Mouse (Mus musculus) olfactory bulb, adult 2 months (tissue): Measurements from ENCODE around the gene Rsrc1. TPM values are rescaled to one million over a fixed set of nuclear protein-coding genes. Genes with fewer than 3 reads are reported as not detected.
"Not testable (repeated sequence)": the region's sequence is repeated elsewhere in the genome, so short reads cannot be mapped to it uniquely, and the experiment has no call there.

ENCODE experiments used
- H3K27ac ChIP-seq: fragments of 200-500 bp; 2 replicates; pipeline ENCODE4 v1.5.1; 2012; ENCODE audit warnings: low read depth, low read length; ENCODE audit not compliant: insufficient read depth
- H3K4me1 ChIP-seq: fragments of 200-500 bp; 2 replicates; pipeline ENCODE4 v1.6.1; 2012; ENCODE audit warnings: low read length; ENCODE audit not compliant: control insufficient read depth, insufficient read depth
- H3K4me3 ChIP-seq: fragments of 200-500 bp; 2 replicates; pipeline ENCODE4 v1.5.1; 2012; ENCODE audit warnings: mild to moderate bottlenecking, low read depth, low read length, moderate library complexity; ENCODE audit not compliant: insufficient read depth
- CTCF ChIP-seq: fragments of 200-500 bp; IDR thresholded peaks from 2 replicates; pipeline ENCODE4 v1.5.1; 2012; ENCODE audit warnings: low read depth, mild to moderate bottlenecking, low read length, moderate library complexity; ENCODE audit not compliant: insufficient read depth
- POLR2A ChIP-seq: fragments of 200-500 bp; IDR thresholded peaks from 2 replicates; pipeline ENCODE4 v1.6.1; 2012; ENCODE audit warnings: mild to moderate bottlenecking, low read depth, low read length, moderate library complexity; ENCODE audit not compliant: insufficient read depth
- WGBS: fragments of 180-500 bp; shearing (Covaris S2); methylation state at CpG from one replicate; pipeline ENCODE4 v1.1.7; 2018; 5-methylcytosine and 5-hydroxymethylcytosine counted together
- polyA plus RNA-seq: library from polyadenylated mRNA; stranded (reverse); fragments of >200 nt; gene quantifications from 2 replicates; pipeline ENCODE4 v1.2.4, GENCODE M21; 2012; ENCODE audit warnings: low replicate concordance; ENCODE audit not compliant: missing spikeins, insufficient read depth, insufficient read length

Gene Rsrc1
- polyA plus RNA-seq, 1 experiment: not detected

- H3K4me3 ChIP-seq: no peak overlapping the region
- 45% methylated on average over 3 of the region's 3 CpGs for WGBS
- no peak overlapping the region for H3K27ac ChIP-seq
- H3K4me1 ChIP-seq: no peaks in the 10 kb centered on the region
- TF ChIP-seq POLR2A: no peak
- TF ChIP-seq CTCF: no peak
Observed at GRCm38 (mm10) chr3:67197179-67197578, 216.0 kb downstream of the Rsrc1 start.

GRCm38 (mm10) chr3:67213047-67213457, 231.9 kb downstream of the Rsrc1 start:
- Histone ChIP-seq H3K4me1 (no peaks in the 10 kb centered on the region), H3K4me3 (no peak overlapping the region), H3K27ac (no peak overlapping the region)
- TF ChIP-seq CTCF (no peak), POLR2A (no peak)
- WGBS: 9% methylated on average over 1 of the region's 1 CpGs

DNA sequence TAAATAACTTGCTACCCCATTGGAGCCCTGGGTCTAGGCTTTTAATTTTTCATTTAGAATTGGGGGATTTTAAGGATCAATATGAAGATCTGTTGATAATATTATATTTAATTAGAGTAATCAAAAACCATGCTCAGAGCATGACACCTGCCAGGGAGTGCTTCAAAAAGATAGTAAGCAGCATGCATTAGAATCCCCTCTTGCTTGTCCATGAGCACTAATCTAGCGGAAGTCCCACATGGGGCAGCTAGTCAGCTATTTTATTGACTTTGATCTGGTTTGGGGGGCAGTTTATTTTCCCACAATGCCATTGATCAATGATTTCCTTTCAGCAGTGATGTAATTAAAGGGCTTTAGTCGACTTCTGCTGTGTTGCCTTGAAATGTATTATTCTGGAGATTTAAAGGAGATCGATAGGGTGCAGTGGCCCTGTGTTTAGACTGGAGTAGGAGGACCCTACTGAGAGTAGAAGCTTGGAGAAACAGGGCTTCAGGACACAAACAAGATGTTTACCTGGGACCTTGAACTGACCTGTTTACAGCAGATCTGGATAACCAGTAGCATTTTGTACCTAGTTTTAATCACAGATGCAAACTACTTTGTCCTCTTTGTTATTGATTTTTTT, 251.5 kb downstream of the Rsrc1 start:
- WGBS: 54% methylated on average over 3 of the region's 3 CpGs
- H3K4me3 ChIP-seq: no peak overlapping the region
- TF ChIP-seq CTCF: no peak
- TF ChIP-seq POLR2A: no peak
- no peak overlapping the region for H3K27ac ChIP-seq
- no peaks in the 10 kb centered on the region for H3K4me1 ChIP-seq

DNA sequence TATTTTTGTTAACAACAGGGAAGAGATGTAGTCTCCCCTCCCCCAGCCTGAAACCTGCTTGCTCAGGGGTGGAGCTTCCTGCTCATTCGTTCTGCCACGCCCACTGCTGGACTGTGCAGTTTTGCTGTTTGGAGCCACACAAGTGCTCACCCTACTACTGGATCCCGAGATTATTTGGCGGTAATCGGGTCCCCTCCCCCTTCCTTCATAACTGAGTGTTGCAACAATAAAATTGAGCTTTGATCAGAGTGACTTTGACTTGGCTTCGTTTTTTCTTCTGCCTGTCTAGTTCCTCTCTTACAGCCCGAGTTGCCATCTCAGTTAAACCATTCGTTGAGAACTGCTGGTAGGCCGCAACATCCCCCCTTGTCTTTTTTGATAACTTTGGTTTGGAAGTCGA, 261.3 kb downstream of the Rsrc1 start:
- not testable (repeated sequence) for H3K4me1 ChIP-seq, H3K4me3 ChIP-seq, H3K27ac ChIP-seq
- 93% methylated on average over 10 of the region's 10 CpGs for WGBS

GRCm38 (mm10) chr3:67267448-67267847, 286.3 kb downstream of the Rsrc1 start:
- no peak overlapping the region for H3K4me3 ChIP-seq
- H3K4me1 ChIP-seq: no peaks in the 10 kb centered on the region
- 68% methylated on average over 3 of the region's 3 CpGs for WGBS
- no peak overlapping the region for H3K27ac ChIP-seq
- TF ChIP-seq POLR2A (no peak), CTCF (no peak)

- no peak for TF ChIP-seq CTCF
- no peak for TF ChIP-seq POLR2A
- 93% methylated on average over 4 of the region's 4 CpGs for WGBS
- H3K27ac ChIP-seq: no peak overlapping the region
- no peak overlapping the region for H3K4me3 ChIP-seq
- H3K4me1 ChIP-seq: no peaks in the 10 kb centered on the region
Observed at GRCm38 (mm10) chr3:67279781-67280180, 298.6 kb downstream of the Rsrc1 start.

DNA sequence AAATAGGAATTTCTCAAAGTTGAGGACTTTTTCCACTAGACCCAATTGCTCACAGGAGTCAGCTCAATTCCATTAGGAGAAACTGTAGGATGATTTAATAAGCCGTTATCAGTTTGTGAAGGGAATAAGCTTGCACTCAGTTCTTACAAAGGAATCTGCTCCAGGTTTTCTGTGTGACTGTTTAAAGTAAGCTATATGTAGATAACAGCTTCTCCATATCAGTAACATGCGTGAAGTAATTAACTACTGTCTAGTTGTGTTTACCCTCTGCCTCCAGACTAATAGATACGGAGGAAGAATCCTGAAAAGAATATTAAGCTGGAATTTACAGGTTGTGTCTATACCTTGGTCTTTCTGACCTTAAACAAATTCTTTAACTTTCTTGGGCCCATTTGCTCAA, 299.1 kb downstream of the Rsrc1 start:
- H3K4me1 ChIP-seq: no peaks in the 10 kb centered on the region
- WGBS: 85% methylated on average over 3 of the region's 3 CpGs
- no peak overlapping the region for H3K27ac ChIP-seq
- no peak overlapping the region for H3K4me3 ChIP-seq
- TF ChIP-seq CTCF: no peak
- no peak for TF ChIP-seq POLR2A

- Histone ChIP-seq H3K4me1 (no peaks in the 10 kb centered on the region), H3K27ac (no peak overlapping the region), H3K4me3 (no peak overlapping the region)
- WGBS: 97% methylated on average over 1 of the region's 1 CpGs
- TF ChIP-seq CTCF: no peak
- no peak for TF ChIP-seq POLR2A
Observed at GRCm38 (mm10) chr3:67284039-67284438, 302.8 kb downstream of the Rsrc1 start.

- H3K27ac ChIP-seq: no peak overlapping the region
- TF ChIP-seq CTCF (no peak), POLR2A (no peak)
- H3K4me1 ChIP-seq: no peaks in the 10 kb centered on the region
- 40% methylated on average over 4 of the region's 4 CpGs for WGBS
- H3K4me3 ChIP-seq: no peak overlapping the region
Observed at GRCm38 (mm10) chr3:67284848-67285247, 303.7 kb downstream of the Rsrc1 start.

GRCm38 (mm10) chr3:67288664-67289063, 307.5 kb downstream of the Rsrc1 start:
- TF ChIP-seq POLR2A (no peak), CTCF (no peak)
- Histone ChIP-seq H3K4me3 (no peak overlapping the region), H3K4me1 (no peaks in the 10 kb centered on the region), H3K27ac (no peak overlapping the region)
- 96% methylated on average over 7 of the region's 7 CpGs for WGBS
